Mouse (Mus musculus): ENCODE measurements at regions not wholly inside any gene's neighbourhood (a gene's known extent, or its start where the extent isn't known, plus 50 kb on each side); places are given as distances from the start of the nearest gene placed in this dataset.

DNA sequence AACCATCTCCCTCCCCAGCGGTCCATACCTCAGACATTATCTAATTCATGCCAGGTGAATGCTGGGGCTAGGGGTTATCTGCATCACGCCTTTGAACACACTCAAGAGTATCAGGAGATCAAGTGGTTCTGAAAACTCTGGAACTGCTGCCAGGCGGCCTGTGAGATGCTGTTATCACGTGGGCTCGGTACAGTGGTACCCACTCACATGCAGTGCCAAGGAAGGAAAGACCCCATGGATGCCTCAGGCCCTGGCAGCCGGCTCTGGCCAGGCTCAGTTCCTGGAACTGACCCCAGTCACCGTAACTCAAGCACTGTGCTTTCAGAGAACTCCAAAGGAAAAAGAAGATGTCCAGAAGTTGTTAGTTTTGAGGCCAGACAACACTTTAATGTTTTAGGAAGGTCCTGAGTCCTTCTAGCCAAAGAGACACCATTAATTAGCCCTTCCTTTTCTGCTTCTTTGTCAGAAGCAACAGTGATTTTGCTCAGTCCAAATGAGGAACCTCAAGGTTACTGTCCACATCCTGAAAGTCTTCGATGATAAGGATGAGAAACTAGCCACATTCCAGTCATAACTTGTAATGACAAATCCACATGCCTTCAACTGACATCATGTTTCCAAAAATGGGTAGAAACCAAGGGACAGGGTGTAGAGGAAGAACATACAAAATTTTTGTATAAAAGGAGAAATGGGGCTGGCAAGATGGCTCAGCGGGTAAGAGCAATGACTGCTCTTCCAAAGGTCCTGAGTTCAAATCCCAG, 126.1 kb downstream of the Zbtb18 start:
- TF ChIP-seq CEBPB (IDR thresholded peaks at IDR 0.05; ENCODE audit: low read depth): no peak
- no peak for TF ChIP-seq CTCF (IDR thresholded peaks at IDR 0.05; ENCODE audit: control insufficient read depth, insufficient read depth, insufficient read length)
